Mouse (Mus musculus) brown adipose tissue, adult 24 weeks (tissue): ENCODE results near the gene Olfr1015. TPM values are rescaled to one million over a fixed set of nuclear protein-coding genes. Genes with fewer than 3 reads are reported as not detected.

Experiments used
- H3K27ac ChIP-seq: fragments of 200-500 bp; replicated peaks from 2 replicates; pipeline ENCODE4 v1.5.1; 2012; ENCODE audit warnings: low read depth, mild to moderate bottlenecking, low read length
- H3K4me1 ChIP-seq: fragments of 200-500 bp; 2 replicates; pipeline ENCODE4 v1.6.1; 2012; ENCODE audit warnings: low read length, mixed read lengths; ENCODE audit not compliant: control insufficient read depth, insufficient read depth, insufficient read length
- H3K4me3 ChIP-seq: fragments of 200-500 bp; 2 replicates; pipeline ENCODE4 v1.5.1; 2012; ENCODE audit warnings: low read depth, mild to moderate bottlenecking, low read length, moderate library complexity; ENCODE audit not compliant: insufficient read depth
- polyA plus RNA-seq: library from polyadenylated mRNA; stranded (reverse); fragments of >200 nt; gene quantifications from 2 replicates; pipeline ENCODE4 v1.2.4, GENCODE M21; 2012; ENCODE audit not compliant: missing spikeins, insufficient read depth, insufficient read length

Gene Olfr1015
- polyA plus RNA-seq, result not detected in 2 replicates

DNA sequence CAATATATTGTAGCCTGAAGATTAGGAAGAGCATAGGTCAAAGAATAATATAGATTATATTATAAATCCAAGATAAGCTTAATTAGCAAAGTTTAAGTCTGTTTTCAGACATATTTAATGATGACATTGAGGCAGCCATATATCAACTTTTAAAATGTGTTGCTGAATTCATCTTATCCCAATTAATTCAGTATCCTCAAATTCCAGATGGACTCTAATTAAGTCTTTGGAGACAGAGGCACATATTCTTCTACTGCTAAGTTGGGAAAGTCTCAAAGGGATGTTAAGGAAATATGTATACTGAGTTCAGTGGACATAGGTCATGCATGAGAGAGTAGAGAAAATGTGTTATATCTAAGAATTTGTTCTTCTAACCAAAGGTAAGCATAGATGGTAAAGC is at the start of gene Olfr1015:
Gene Olfr1015 (plus strand): TSS at position 301 of the 400 bp plus-strand sequence.
- Histone ChIP-seq H3K4me1 (no peaks in the 10 kb centered on the region), H3K4me3 (no peak within 1 kb of the TSS), H3K27ac (no peak within 1 kb of the TSS)

DNA sequence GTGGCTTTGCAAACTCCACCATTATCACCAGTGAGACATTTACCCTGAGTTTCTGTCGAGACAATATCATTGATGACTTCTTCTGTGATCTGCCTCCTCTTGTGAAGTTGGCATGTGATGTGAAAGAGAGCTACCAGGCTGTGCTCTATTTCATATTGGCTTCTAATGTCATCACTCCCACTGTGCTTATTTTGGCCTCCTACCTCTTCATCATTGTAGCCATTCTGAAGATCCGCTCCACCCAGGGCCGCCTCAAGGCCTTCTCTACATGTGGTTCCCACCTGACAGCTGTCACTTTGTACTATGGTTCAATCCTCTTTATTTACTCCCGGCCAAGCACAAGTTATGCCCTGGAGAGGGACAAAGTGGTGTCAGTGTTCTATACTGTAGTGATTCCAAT is 28.0 kb upstream of the Olfr1015 start:
- Histone ChIP-seq H3K4me1 (no peaks in the 10 kb centered on the region), H3K4me3 (no peak overlapping the region), H3K27ac (no peak overlapping the region)

DNA sequence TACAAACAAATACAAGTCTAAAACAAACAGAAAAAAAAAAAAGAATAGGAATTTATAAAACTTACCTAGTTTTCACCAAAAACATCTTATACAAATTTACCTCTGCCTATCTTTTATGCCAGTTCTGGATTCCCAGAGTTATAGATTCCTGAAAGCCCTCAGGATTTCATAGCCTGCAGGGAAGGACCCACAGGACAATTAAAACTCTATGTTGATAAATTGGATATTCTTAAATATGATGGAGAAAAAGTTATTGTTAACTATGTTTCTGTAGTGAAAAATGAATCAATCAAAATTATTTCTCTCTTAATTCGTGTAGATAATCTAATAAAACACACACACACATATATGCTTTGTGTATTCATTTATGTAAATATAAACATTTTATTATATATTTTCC is 19.2 kb upstream of the Olfr1015 start, which contains the start of gene Olfr1012:
Gene Olfr1012 (minus strand): TSS at position 101 of the 400 bp plus-strand sequence.
- no peak within 1 kb of the TSS for H3K4me3 ChIP-seq
- no peaks in the 10 kb centered on the region for H3K4me1 ChIP-seq

DNA sequence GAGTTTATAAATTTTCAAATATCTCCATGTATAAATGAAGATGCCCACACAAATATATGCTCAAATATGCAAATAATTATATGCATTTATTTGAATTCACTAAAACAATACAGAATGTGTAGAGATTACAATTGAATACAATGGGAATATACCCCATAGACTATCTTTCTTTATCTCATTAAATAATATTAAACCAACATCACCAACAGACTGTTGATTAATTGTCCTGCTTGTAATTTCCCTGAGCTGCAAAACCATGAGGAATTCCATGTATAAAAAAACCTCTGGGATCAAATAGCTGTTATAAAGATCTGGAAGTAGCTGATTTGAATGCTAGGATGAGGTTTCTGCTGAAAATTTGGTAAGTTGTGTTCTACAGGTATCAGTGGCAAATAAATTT is 15.0 kb upstream of the Olfr1015 start, which contains the start of gene Olfr1013:
Gene Olfr1013 (plus strand): TSS at position 301 of the 400 bp plus-strand sequence.
- Histone ChIP-seq H3K4me1 (no peaks in the 10 kb centered on the region), H3K27ac (no peak within 1 kb of the TSS)

More for the DNA sequence above, 19.2 kb upstream of the Olfr1015 start, which contains the start of gene Olfr1012:
- H3K27ac ChIP-seq, result no peak within 1 kb of the TSS

DNA sequence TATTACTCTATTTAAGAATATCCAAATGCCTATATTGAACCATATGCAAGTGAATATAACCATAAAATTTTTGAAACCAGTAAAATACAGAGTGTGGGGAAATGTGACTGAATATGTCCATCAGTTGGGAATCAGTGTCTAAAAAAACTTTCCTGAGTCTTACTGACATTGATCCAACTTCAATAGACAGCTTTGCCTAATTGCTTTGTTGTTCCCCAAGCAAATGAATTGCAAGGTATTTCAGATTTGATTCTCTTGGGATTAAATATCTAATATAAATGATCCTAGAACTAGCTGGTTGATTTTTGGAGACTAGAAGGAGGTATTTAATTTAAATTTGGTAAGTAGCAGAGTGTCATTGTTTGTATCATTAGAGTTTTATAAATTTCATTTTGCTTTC is 9.4 kb upstream of the Olfr1015 start, which contains the start of gene Olfr1014:
Gene Olfr1014 (plus strand): TSS at position 301 of the 400 bp plus-strand sequence.
- Histone ChIP-seq H3K27ac (no peak within 1 kb of the TSS), H3K4me3 (no peak within 1 kb of the TSS), H3K4me1 (no peaks in the 10 kb centered on the region)

More for the DNA sequence above, 15.0 kb upstream of the Olfr1015 start, which contains the start of gene Olfr1013:
- H3K4me3 ChIP-seq, result no peak within 1 kb of the TSS

DNA sequence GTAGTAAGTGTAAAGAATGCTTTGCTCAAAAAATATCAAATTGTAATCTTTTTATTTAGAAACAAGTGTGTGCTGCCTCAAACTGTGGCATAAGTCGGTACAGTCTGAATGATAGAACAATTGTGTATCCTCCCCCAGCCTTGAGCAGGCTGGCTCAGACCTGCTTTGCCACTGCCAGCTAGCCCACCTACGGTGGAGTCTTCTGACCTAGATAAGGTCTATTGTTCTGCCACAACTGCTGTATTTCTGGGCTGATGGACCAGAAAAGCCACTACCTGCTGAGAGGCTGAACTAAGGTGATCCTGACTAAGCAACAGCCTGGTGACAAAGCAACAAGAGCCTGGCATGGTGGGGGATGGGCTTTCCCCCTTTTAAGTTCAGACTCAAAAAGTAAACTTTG is 10.5 kb downstream of the Olfr1015 start:
- Histone ChIP-seq H3K4me1 (no peaks in the 10 kb centered on the region), H3K27ac (no peak overlapping the region), H3K4me3 (no peak overlapping the region)

DNA sequence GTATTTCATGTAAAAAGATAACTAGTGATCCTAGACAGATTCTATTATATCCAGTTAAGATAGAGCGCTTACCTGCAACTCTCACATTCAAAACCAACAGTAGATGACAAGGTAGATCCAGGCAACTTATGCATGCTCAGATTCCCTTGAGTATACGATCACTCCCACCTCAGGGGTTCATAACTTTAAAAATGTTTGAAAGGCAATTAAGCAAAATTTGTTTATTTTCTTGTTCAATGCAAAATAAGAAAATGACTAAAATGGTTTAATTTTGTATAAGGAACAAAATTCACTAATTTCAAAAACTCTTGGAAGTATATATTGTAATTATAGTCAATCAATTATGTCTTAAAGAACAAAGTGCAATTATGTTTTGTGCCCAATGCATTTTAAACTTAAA is 20.6 kb downstream of the Olfr1015 start, which contains the start of gene Olfr1016:
Gene Olfr1016 (minus strand): TSS at position 101 of the 400 bp plus-strand sequence.
- Histone ChIP-seq H3K4me3 (no peak within 1 kb of the TSS), H3K27ac (no peak within 1 kb of the TSS), H3K4me1 (no peaks in the 10 kb centered on the region)

DNA sequence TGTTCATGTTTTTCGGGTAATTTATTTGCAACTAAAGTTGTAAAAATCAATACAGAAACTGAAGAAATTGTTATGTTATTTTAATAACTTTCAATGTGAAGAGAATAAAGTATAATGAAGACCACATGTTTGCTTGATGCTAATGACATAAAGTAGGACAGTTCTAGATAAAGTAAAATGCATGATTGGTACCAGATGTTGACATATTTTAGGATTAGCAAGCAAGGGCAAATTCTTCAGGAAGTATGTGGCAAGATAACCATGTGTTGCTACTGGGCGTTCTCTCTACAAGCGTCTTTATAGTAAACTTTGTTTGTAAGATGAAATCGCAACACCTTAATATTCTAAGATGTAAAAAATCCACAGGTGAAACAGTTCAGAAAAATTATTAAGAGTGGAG is 22.7 kb downstream of the Olfr1015 start:
- Histone ChIP-seq H3K4me3 (no peak overlapping the region), H3K27ac (no peak overlapping the region), H3K4me1 (no peaks in the 10 kb centered on the region)

DNA sequence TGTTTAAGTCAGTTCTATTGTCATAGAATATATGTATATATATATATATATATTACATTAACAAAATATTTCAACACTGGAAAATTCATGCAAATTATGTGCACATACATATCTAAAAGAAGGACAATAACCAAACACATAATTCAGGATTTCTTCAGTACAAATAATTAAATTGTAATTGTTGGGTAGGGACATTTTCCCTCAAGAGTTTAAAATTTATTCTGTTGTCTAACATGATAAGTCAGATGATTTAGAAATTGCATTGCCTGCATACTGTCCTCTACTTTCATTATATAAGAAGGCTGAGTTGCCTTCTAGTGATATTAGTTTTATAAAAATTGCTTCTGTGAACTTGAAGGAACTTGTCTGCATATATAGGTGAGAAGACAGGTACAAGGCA is 36.4 kb downstream of the Olfr1015 start, which contains the start of gene Olfr1018:
Gene Olfr1018 (plus strand): TSS at position 301 of the 400 bp plus-strand sequence.
- H3K4me3 ChIP-seq, result no peak within 1 kb of the TSS
- H3K27ac ChIP-seq, result no peak within 1 kb of the TSS
- no peaks in the 10 kb centered on the region for H3K4me1 ChIP-seq

Other genes starting within 250 kb of the Olfr1015 start
- not detected in 2 replicates for gene Olfr996, start 202.8 kb upstream of the Olfr1015 start, polyA plus RNA-seq
- not detected in 2 replicates for gene Olfr998, start 193.1 kb upstream of the Olfr1015 start, polyA plus RNA-seq
- not detected in 2 replicates for gene Olfr1000, start 170.1 kb upstream of the Olfr1015 start, polyA plus RNA-seq
- gene Olfr1002, start 131.3 kb upstream of the Olfr1015 start, polyA plus RNA-seq, result not detected in 2 replicates
- gene Olfr154, start 117.6 kb upstream of the Olfr1015 start, polyA plus RNA-seq, result not detected in 2 replicates
- gene Olfr1006, start 103.2 kb upstream of the Olfr1015 start, polyA plus RNA-seq, result not detected in 2 replicates
- not detected in 2 replicates for gene Olfr1008, start 92.6 kb upstream of the Olfr1015 start, polyA plus RNA-seq
- not detected in 2 replicates for gene Olfr1009, start 66.6 kb upstream of the Olfr1015 start, polyA plus RNA-seq
- not detected in 2 replicates for gene Olfr1012, start 19.3 kb upstream of the Olfr1015 start, polyA plus RNA-seq
- not detected in 2 replicates for gene Olfr1013, start 14.9 kb upstream of the Olfr1015 start, polyA plus RNA-seq
- not detected in 2 replicates for gene Olfr1014, start 9.3 kb upstream of the Olfr1015 start, polyA plus RNA-seq
- gene Olfr1016, start 20.5 kb downstream of the Olfr1015 start, polyA plus RNA-seq, result not detected in 2 replicates
- gene Olfr1018, start 36.5 kb downstream of the Olfr1015 start, polyA plus RNA-seq, result not detected in 2 replicates
- not detected in 2 replicates for gene Olfr1019, start 63.5 kb downstream of the Olfr1015 start, polyA plus RNA-seq
- not detected in 2 replicates for gene Olfr1020, start 65.0 kb downstream of the Olfr1015 start, polyA plus RNA-seq
- gene Olfr1022, start 86.6 kb downstream of the Olfr1015 start, polyA plus RNA-seq, result not detected in 2 replicates
- gene Olfr1023, start 103.6 kb downstream of the Olfr1015 start, polyA plus RNA-seq, result not detected in 2 replicates
- gene Olfr1024, start 123.0 kb downstream of the Olfr1015 start, polyA plus RNA-seq, result not detected in 2 replicates
- gene Olfr1025-ps1, start 133.2 kb downstream of the Olfr1015 start, polyA plus RNA-seq, result not detected in 2 replicates
- gene Olfr1026, start 139.5 kb downstream of the Olfr1015 start, polyA plus RNA-seq, result not detected in 2 replicates
- not detected in 2 replicates for gene Olfr1028, start 168.4 kb downstream of the Olfr1015 start, polyA plus RNA-seq
- gene Olfr1029, start 191.9 kb downstream of the Olfr1015 start, polyA plus RNA-seq, result not detected in 2 replicates
- gene Olfr1030, start 197.3 kb downstream of the Olfr1015 start, polyA plus RNA-seq, result not detected in 2 replicates
- not detected in 2 replicates for gene Olfr1031, start 208.3 kb downstream of the Olfr1015 start, polyA plus RNA-seq
- not detected in 2 replicates for gene Olfr1032, start 223.5 kb downstream of the Olfr1015 start, polyA plus RNA-seq
- 2.5 TPM in 1 of 2 replicates, not detected in the other for gene Olfr1033, start 238.6 kb downstream of the Olfr1015 start, polyA plus RNA-seq